Mouse (Mus musculus): Measurements from ENCODE around the gene Kif3b.
"Not testable (repeated sequence)": the region's sequence is repeated elsewhere in the genome, so short reads cannot be mapped to it uniquely, and the experiment has no call there.

Kif3b gene

DNA sequence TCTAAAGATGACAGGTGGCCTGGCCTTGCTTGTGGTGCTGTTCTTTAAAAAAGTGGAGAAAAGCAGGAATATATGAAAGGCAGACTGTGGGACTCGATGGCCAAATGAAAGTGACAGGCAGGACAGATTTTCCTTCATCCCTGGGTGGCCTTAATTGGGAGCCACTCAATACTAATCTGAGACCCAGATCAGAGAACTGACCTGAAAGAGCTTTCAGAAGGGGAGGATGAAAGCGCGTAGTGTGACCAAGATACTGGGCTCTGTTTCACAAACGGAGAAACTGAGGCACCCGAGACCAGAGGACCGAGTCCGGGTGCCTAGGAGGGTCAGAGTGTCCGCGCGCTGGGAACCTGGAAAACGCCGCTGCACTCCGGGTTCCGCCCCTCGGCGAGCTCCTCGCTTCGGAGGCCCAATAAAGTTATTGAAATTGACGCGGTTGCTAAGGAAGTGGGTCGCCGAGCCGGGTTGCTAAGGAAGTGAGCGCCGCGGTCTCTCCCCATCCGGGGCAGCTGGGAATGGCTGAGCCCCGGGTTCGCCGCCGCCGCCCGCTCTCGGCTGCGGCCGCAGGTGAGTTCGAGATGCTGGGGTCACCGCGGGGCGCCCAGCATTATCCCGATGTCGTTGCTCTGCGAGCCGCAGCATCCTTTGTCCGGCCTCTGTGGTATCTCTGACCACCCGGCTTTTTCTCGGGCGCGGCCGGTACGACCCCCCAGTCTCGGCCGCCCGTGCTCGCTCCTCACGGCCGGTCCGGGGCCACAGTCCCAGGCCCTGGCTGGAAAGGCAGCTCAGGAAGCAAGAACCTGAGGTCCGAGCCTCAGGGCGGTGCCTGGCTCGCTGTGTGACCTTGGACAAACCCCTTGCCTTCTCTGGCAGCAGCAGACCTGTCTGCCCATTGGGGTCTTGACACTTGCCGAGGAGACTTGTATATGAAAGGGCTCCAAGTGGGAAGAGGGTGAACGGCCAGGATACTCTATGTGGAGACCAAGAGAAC, at the start of gene Kif3b:
TSS of gene Kif3b (plus strand) at position 476 of the 991 bp plus-strand sequence.
- DNase-seq (ENCODE audit: low spot score in 2 of 2), result peak; percentile 69 to 86

DNA sequence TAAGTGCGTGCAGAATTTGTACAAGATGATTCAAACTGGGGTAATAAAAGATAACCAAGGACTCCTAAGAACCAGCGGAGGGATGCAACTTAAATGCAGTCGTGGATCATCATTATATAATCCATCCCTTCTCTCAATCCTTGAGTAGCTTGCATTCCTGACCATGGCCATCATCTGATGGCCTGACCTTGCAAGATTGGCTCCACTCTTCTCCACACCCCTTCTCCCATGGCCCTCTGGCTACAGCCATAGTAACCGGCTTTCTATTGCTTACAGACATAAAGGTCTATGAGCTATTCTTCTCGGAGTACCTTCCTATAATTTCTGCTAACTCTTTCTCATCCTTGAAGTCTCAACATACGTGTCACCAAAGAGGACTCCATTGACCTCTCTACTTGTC, 49.1 kb upstream of the Kif3b start:
- DNase-seq (ENCODE audit: low spot score in 2 of 2), result no peak

DNA sequence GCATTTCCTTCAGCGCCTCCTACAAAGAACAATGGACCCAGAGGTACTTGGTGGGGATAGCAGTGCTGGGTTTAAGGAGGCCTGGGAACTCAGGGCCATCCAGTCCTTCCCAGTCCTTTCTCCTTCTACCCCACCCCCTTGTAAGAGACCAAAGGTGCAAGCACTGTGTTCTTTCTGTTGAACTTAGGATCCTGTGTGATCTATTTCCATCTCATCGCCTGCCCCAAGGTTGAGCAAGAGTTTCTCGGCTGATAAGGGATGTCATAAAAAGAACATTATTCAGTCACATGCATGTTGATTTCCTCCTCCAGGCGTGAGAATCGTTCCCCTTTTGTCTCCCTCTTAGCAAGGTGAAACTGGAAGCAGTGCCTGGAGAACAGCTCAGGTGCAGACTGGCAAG, 41.5 kb upstream of the Kif3b start:
- no peak for DNase-seq (ENCODE audit: low spot score in 2 of 2)

DNA sequence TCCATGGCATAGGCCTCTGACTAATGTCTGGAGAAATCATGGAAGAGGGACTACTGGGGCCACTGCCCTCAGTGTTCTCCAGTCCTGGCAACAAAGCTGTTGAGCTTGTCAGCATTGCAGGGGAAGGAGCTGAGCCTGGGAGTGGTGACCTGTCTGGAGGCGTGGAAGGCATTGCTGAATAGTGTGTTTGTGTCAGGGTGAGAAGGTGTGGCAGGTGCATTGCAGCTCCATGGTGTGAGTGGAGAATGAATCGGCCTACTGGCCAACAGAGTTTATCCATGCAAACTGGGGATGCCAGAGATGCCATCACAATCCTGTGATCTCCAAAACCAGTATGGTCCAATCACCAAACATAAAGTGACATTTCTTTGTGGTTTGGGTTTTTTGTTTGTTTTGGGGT, 34.6 kb upstream of the Kif3b start:
- no peak for DNase-seq (ENCODE audit: low spot score in 2 of 2)

DNA sequence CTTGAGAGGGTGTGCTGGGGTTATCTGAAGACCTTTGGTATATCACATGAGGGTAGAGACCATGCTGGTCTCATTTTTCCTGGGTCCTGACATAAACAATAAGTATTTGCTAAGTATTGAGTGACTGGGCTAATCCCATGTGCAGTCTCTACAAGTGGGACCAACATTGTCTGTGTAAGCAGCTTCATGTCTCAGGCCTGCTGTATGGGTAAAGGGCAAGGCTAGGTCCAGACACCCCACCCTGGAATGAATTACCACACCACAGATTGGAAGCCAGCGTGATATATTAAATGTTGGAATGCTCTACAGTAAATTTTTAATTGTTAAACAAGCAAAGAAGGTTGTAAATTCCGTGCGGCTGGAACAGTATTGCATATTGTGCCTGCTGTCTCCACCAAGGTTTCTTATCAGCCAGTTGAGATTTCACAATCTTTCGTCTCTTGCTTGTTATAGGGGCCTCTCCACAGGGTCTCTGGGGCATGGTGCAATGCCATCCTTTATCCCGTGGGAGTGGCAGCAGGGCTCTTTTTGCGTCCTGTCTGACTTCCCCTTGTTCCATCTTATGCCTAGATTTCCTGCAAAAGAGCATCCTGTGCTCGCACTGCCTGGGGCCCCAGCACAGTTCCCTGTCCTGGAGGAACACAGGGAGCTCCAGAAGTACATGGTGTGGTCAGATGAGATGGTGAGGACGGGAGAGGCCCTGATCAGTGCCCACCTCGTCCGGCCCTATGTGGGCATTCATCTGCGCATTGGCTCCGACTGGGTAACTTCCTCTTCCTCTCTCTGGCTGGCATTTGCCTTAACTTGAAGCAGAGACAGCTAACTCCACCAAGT, 32.0 kb upstream of the Kif3b start:
- no peak for DNase-seq (ENCODE audit: low spot score in 2 of 2)

DNA sequence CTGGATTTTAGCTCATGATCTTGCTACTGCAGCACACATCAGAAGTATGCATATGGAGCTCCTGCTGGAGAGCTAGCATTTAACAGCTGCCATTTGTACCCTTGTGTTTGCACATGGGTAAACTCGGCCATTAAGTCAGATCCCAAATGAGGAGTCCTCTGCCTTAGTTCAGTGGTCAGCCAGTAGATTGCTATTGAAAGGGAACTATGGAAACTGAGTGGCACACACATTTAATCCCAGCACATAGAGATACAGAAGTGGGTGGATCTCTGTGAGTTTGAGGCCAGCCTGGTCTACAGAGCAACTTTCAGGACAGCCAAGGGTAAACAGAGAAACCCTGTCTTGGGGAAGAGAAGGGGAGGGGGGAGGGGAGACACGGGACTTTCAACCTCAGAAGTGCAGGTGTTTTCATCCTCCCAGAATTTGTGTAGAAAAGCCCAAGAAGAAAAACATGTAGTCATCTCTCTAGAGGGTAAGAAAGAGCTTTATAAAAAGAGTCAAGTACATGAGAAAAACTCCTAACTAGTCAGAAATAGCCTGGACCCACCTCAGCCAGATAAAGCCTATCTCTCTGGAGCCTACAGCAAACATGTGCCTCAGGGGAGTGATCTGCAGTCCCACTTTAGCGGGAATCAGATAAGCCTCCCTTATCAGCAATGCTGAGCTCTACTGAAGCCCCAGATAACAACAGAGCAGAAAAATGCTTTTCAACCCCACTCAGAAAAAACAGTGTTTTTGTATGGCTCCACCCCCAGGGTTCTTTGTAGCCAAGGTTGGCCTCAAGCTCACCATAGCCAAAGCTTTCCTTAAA, 31.1 kb upstream of the Kif3b start:
- no peak for DNase-seq (ENCODE audit: low spot score in 2 of 2)

DNA sequence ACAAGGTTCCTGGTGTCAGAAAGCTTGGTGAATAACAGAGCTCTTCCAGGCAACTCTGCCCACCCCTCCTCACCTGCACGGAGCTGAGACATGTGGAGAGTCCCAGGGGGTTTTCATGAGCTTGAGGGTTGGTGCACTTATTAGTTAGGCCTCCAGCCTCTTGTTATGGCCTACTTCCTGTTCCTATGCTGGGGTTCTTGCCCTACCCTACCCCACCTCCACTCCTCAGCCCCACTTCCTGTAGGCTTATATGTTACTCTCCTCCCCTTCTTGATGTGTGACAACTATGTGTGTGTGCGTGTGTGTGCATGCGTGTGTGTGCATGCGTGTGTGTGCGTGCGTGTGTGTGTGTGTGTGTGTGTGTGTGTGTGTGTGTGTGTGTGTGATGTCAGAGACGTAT, 28.2 kb upstream of the Kif3b start:
- no peak for DNase-seq (ENCODE audit: low spot score in 2 of 2)

DNA sequence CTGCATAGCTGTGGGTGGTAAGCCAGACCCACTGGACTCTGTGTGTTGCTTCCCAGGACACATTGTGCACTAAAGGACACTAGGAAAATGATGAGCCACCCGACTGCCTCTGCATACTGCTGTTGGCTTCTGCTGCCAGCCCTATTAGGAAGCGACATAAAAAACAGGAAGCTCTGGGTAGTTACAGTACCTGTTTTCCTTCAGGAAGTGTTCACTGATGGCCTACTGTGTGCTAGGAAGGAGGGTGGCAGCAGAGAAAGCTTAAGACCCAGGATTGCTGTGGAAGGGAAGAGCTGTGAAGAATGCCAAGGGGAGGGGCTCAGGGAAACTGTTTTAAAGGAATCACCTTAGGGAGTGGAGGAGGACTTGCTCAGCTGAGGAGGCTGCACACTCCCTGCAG, 23.9 kb upstream of the Kif3b start:
- DNase-seq (ENCODE audit: low spot score in 2 of 2), result no peak

DNA sequence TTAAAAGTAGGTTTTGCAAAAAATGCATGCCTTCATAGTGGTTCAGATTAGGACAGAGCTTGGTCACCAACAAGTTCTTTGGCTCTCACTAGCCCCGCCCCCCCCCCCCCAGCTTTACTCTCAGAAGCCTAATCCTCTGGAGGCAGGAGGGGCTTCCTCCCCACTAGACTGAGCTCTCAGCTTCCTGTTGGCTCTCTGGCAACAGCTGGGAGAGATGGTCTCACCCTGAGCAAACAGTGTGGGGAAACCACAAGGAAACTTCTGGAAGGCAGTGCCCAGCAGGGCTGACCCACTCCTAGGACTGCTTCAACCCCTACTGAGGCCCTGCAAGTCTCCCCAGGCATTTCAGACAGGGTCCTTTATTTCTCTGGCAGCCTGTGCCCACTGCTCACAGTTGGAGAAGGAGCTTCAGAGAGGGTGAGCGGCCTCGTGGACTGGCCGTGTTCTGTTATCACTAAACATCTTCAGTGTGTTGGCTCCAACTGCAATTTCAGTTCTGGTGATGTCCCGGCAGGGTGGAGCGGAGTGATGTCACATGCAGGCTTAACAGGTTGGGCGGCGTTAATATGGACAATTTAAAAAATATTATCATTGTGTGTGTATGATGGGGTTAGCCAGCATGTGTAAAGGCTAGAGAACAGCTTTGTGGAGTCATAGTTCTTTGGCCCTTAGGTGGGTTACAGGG, 20.8 kb upstream of the Kif3b start:
- DNase-seq (ENCODE audit: low spot score in 2 of 2), result not testable (repeated sequence)

DNA sequence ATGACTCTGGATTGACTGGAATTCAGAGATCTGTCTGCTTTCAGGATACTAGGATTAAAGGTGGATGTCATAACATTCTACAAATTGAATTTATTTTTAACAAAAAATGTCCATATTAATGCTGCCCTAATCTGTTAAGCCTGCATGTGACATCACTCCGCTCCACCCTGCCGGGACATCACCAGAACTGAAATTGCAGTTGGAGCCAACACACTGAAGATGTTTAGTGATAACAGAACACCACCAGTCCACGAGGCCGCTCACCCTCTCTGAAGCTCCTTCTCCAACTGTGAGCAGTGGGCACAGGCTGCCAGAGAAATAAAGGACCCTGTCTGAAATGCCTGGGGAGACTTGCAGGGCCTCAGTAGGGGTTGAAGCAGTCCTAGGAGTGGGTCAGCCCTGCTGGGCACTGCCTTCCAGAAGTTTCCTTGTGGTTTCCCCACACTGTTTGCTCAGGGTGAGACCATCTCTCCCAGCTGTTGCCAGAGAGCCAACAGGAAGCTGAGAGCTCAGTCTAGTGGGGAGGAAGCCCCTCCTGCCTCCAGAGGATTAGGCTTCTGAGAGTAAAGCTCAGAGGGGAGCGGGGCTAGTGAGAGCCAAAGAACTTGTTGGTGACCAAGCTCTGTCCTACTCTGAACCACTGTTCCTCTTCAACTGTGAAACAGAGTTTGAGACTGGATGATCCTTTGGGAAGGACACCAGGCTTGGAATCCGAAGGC, 16.9 kb upstream of the Kif3b start:
- not testable (repeated sequence) for DNase-seq (ENCODE audit: low spot score in 2 of 2)

DNA sequence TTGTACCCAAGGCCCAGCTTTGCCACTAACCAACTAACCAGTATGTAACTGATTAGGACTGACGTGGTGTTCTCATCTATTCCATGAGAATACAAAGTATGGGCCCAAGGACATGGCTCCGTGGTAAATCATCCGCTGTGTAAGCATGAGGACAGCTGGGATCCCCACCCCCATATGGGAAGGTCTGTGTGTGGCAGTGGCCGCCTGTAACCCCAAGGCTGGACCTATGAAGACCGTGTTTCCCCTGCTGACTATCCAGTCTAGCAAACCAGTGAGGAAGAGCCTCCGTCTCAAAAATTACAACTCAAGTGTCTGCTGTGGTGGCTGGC, 16.3 kb upstream of the Kif3b start:
- DNase-seq (ENCODE audit: low spot score in 2 of 2), result no peak

DNA sequence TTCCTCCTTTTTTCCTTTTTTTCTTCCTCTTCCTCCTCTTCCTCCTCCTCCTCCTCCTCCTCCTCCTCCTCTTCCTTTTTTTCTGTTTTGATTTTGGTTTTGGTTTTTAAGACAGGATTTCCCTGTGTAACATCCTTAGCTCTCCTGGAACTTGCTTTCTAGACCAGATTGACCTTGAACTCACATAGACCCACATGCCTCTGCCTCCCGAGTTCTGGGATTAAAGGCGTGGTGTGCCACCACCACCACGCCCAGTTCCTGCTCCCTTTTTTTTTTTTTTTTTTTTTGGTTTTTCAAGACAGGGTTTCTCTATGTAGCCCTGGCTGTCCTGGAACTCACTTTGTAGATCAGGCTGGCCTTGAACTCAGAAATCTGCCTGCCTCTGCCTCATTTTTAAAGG, 15.6 kb upstream of the Kif3b start:
- DNase-seq (ENCODE audit: low spot score in 2 of 2), result not testable (repeated sequence)

DNA sequence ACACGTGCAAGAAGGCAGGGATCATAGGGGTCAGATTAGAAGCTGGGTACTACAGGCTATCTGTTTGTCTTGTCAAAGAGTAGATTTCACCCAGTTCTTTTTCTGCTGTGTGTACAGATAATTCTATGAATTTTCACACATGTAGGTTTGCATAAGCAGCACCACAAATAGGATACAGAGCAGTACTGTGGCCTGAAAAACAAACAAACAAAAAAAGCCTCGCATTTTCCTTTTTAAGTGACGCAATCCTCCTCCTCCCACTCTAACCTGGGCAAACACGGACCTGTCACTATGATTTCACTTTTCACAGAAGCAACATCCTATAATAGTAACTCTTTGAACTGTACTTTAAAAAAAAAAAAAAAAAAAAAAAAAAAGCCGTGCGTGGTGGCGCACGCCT, 14.8 kb upstream of the Kif3b start:
- DNase-seq (ENCODE audit: low spot score in 2 of 2), result no peak

DNA sequence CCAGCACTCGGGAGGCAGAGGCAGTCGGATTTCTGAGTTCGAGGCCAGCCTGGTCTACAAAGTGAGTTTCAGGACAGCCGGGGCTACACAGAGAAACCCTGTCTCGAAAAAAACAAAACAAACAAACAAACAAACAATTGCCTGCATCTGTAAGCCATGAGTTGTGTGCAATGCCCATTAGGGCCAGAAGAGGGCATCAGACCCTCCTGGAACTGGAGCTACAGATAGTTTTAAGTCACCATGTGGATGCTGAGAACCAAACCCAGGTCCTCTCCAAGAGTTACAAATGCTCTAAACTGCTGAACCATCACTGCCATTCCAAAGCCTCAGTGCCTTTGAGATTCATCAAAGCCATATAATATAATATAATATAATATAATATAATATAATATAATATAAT, 14.4 kb upstream of the Kif3b start:
- not testable (repeated sequence) for DNase-seq (ENCODE audit: low spot score in 2 of 2)

DNA sequence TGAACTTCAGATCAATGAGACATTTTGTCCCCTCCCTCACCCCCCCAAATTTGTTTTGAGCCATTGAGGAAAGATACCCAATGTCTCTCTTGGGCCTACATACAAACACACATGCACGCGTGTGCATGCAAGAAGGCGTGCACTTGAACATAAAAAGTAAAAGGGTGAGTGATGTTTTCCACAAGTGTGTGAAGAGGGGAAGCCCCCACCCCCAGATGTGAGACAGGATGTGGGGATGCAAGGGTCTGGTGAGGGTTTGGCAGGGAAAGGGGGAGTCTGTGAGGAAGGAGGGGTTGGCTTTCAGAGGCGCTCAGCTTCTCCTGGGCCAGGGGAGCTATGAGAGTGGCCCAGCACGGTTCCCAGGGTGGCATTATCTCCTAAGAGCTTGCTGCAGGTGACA, 12.9 kb upstream of the Kif3b start:
- no peak for DNase-seq (ENCODE audit: low spot score in 2 of 2)

DNA sequence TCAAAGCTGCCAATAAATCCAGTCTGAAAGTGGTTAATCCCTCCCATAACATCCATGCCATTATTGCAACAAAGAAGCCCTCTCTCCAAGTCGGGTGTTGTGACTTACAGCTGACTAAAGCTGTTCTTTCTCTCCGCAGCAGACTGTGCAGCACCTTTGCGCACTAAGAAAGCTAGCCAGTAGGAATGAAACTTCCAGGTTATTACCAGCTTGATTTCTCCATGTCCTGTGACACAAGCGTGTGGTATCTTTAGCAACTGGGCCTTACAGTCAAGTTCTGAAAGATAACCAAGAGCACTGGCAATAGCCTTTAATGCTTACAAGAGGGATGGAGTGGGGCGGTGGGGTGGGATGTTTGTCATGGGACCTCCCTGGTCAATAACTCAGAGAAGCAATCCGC, 7.3 kb upstream of the Kif3b start:
- DNase-seq (ENCODE audit: low spot score in 2 of 2), result no peak

DNA sequence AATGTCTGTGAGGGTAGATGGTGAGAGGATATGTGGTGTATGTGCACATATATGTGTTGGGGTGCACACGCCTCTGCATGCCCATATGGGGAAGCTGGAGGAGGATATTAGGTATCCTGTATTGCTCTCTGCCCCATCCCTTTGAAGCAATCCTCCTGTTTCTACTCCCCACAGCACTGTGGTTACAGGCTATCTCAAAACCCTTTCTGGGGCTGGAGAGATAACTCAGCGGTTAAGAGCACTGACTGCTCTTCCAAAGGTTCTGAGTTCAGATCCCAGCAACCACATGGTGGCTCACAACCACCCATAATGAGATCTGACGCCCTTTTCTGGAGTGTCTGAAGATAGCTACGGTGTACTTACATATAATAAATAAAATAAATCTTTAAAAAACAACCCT, 4.7 kb upstream of the Kif3b start:
- DNase-seq (ENCODE audit: low spot score in 2 of 2), result no peak

DNA sequence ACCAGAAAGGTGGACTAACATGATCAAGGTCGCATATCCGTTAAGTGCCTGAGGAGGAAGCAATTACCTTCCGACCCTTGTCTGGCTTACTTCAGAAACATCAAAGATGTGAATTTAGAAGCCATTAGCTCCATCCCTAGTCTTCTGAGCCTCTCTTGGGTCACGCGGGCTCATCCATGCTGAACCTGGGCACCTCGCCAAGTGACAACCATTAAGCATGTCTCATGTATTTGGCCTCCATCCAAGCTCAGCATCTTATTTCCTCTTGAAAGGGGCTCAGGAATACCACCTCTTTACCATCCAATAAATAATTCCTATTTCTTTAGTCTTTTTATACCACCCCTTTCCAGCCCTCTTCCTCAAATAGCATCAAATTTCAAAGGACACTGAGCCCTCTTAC, 3.4 kb upstream of the Kif3b start:
- no peak for DNase-seq (ENCODE audit: low spot score in 2 of 2)

DNA sequence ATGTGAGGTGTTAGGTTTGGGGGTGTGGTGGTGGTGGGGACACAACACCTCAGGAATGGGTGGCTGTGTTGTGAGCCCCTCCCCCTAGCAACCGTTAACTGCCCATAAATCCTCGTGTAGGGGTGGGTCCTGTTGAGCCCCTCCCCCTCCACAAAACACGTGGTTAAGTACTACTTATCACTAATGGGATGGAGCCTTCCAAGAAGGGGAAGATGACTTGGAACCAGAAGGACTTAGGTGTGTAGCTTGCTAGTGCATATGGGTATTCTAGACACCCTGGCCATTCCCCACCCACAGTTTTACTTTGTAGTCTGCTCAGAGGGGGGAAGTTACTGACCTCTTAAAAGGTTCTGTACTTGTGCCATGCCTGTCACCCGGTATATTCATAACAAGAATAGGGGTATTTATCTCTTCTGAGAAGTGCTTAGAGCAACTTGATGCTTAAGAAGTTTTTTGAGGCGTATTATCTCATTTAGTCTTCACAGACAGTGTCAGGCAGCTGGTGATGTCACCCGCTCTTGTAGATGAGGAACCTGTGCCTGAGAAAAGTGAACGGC, 1.2 kb downstream of the Kif3b start:
- DNase-seq (ENCODE audit: low spot score in 2 of 2), result no peak

DNA sequence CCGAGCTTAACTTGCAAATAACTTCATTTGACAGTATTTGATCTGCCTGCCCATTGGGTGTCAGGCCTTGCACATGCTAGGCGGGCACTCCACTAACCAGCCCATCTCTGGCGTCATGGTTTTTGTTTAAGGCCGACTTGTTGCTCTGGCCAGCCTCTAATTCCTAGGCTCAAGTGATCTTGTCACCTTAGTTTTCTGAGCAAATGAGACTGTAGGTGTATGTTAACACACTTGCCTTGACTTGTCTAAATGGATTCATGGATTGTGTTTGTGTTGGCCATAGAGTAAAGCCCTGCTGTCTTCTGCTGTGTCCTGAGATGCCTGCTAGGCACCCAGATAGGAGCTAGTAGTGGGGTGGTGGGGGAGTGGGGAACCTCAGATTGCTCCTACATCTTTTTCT, 4.0 kb downstream of the Kif3b start:
- no peak for DNase-seq (ENCODE audit: low spot score in 2 of 2)

DNA sequence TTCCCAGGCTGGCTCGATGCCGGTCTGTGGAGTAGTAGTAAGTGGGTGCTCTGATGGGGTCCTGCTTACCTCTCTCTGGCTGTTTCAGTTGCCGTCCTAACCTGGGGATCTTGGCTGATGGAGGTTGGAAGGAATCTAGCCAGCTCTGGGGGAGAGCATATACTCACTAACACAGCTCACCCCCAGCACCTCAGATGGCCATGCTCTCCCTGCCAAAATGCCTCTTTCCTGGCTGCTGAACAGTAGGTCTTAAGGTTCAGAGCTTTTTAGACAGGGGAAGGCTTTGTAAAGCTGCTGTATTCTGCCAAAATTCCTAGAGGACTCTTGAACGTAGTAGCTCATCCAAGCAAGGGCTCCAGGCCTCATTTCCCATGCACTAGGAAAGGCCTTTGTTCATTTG, 6.6 kb downstream of the Kif3b start:
- DNase-seq (ENCODE audit: low spot score in 2 of 2), result no peak

Measured in left cerebral cortex, adult 9 months (tissue).